Mouse (Mus musculus) urinary bladder, postnatal 10 days (tissue): ENCODE data around the gene Gm45233.

Source experiments
- DNase-seq: peaks from one replicate; pipeline ENCODE4 v3.0.0; 2022; ENCODE audit warnings: low spot score

The Gm45233 gene

GRCm38 (mm10) chr7:43511707-43512478 is 68.0 kb downstream of the Gm45233 start:
- no peak for DNase-seq

GRCm38 (mm10) chr7:43512519-43512918 is 68.6 kb downstream of the Gm45233 start:
- DNase-seq, result no peak
